Mouse (Mus musculus) heart, embryonic 15.5 days (tissue): ENCODE results near the gene Pds5a. TPM values are rescaled to one million over a fixed set of nuclear protein-coding genes. Genes with fewer than 3 reads are reported as not detected.

Source experiments
- ATAC-seq: fragments of 200-750 bp; cut with Nextera tagmentation; replicated peaks from 2 replicates; pipeline ENCODE4 v1.8.0; 2017; ENCODE audit warnings: low read depth, moderate TSS enrichment; ENCODE audit not compliant: insufficient number of reproducible peaks, insufficient read depth, low FRiP score
- H3K27ac ChIP-seq: fragments of 300-500 bp; sonication (generic); 2 replicates; pipeline ENCODE4 v1.5.1; 2015; ENCODE audit warnings: mild to moderate bottlenecking, inconsistent platforms
- H3K27me3 ChIP-seq: fragments of 300-500 bp; sonication (generic); 2 replicates; pipeline ENCODE4 v1.6.1; 2015; ENCODE audit warnings: inconsistent platforms
- H3K36me3 ChIP-seq: fragments of 300-500 bp; sonication (generic); 2 replicates; pipeline ENCODE4 v1.6.1; 2015; ENCODE audit warnings: mild to moderate bottlenecking, inconsistent platforms
- H3K4me1 ChIP-seq: fragments of 300-500 bp; sonication (generic); replicated peaks from 2 replicates; pipeline ENCODE4 v1.6.1; 2015; ENCODE audit warnings: inconsistent platforms
- H3K4me2 ChIP-seq: fragments of 300-500 bp; sonication (generic); 2 replicates; pipeline ENCODE4 v1.6.1; 2015; ENCODE audit warnings: inconsistent platforms, mild to moderate bottlenecking, moderate library complexity
- H3K4me3 ChIP-seq: fragments of 300-500 bp; sonication (generic); 2 replicates; pipeline ENCODE4 v1.5.1; 2015; ENCODE audit warnings: mild to moderate bottlenecking, inconsistent platforms
- H3K9ac ChIP-seq: fragments of 300-500 bp; sonication (generic); 2 replicates; pipeline ENCODE4 v1.6.1; 2015; ENCODE audit warnings: mild to moderate bottlenecking, inconsistent platforms
- H3K9me3 ChIP-seq: fragments of 300-500 bp; sonication (generic); replicated peaks from 2 replicates; pipeline ENCODE4 v1.6.1; 2016; ENCODE audit warnings: inconsistent platforms
- WGBS: fragments of 180-500 bp; shearing (Covaris S2); methylation state at CpG from one replicate; pipeline ENCODE4 v1.1.7; 2015; ENCODE audit warnings: mixed read lengths; 5-methylcytosine and 5-hydroxymethylcytosine counted together
- polyA plus RNA-seq: library from polyadenylated mRNA; unstranded; fragments of >200 nt; fragmentation: Nextera tagmentation; extraction: Ambion mirVana; gene quantifications from 2 replicates; pipeline ENCODE4 v1.2.1, GENCODE M21; 2015

Pds5a gene
- polyA plus RNA-seq, 1 experiment from 2014 or later = 30.5 TPM

DNA sequence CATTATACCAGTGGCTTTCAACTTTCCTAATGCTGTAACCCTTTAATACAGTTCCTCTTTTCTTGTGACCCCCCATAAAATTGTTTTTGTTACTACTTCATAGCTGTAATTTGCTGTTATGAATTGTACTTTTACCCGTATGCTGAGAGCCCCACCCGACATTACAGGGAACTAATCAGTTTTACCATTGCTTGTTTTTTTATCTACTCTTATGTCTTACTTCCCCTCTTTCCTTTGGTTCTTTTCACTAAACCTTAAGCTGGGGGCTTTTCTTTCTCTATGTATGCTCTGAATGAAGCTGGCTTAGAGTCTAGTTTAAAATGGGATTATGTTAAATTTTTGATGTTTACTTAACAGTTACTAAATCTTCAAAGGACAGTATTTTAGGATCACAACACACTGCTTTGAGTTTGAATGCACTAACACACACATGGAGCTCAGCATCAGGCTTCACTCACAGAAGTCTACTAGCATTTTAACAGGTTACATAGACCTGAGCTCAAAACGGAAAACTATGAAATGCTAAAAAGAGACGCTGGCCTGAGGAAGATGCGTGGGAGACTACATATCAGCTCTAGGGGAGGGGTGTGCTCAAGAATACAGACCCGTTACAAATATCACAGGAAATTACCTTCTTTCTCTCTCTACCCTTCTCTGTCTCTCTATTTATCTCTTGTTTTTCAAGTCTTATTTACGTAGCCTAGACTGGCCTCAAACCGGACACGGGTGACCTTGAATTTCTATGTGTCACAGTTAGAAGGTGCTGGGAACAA, 84.7 kb downstream of the Pds5a start:
- WGBS = 72% methylated on average over 9 of the region's 9 CpGs
- H3K9ac ChIP-seq = no peak overlapping the region
- H3K27me3 ChIP-seq = no peaks in the 10 kb centered on the region
- H3K36me3 ChIP-seq = peaks cover 43% of the 10 kb centered on the region
- H3K4me2 ChIP-seq = no peak overlapping the region
- no peak for ATAC-seq
- no peak overlapping the region for H3K27ac ChIP-seq
- H3K9me3 ChIP-seq = no peaks in the 10 kb centered on the region
- H3K4me3 ChIP-seq = no peak overlapping the region
- no peaks in the 10 kb centered on the region; the same call in 1 of the 2 replicates for H3K4me1 ChIP-seq

DNA sequence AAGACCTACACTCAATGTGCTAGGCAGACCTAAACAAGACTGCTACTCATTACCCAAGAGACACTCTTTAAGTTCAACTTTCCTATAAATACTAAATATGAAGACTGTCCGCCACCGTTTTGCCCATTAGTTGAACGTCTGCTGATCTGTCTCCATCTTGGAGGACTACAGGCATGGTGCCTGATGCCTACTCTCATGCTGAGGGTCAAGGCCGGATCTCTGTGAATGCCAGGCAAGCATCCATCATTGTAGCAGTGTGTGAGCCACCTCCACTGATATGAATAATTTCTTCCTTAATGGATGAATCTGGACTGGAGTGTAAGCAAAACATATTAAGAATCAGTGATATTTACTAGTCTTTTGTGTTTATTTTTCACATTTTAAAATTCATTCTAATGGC, 87.5 kb downstream of the Pds5a start:
- no peak overlapping the region for H3K4me2 ChIP-seq
- peaks cover 23% of the 10 kb centered on the region for H3K36me3 ChIP-seq
- H3K9ac ChIP-seq = no peak overlapping the region
- H3K9me3 ChIP-seq = no peaks in the 10 kb centered on the region
- no peak for ATAC-seq
- no peaks in the 10 kb centered on the region; the same call in 1 of the 2 replicates for H3K4me1 ChIP-seq
- H3K4me3 ChIP-seq = no peak overlapping the region
- H3K27me3 ChIP-seq = no peaks in the 10 kb centered on the region
- 86% methylated on average over 4 of the region's 4 CpGs for WGBS
- H3K27ac ChIP-seq = no peak overlapping the region

DNA sequence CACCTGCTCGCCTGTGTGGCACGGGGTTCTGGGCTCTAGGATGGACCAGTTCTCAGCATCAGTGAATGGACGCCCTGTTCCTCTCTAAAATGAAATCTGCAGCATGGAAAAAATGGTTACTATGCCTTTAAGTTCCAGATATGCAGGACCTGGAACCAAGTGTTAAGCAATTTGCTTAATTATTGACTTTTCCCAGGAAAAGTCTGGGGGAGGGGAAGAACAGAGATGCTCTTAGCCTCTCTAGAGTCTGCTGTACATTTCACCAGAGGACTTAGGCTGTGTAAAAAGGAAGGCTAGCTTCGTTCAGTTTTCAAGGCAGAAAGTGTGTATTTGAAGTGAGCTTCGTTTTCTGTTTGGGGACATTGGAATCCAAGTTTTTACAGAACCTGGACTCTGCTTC, 88.3 kb downstream of the Pds5a start:
- peaks cover 17% of the 10 kb centered on the region for H3K36me3 ChIP-seq
- ATAC-seq = no peak
- WGBS = 84% methylated on average over 5 of the region's 5 CpGs

DNA sequence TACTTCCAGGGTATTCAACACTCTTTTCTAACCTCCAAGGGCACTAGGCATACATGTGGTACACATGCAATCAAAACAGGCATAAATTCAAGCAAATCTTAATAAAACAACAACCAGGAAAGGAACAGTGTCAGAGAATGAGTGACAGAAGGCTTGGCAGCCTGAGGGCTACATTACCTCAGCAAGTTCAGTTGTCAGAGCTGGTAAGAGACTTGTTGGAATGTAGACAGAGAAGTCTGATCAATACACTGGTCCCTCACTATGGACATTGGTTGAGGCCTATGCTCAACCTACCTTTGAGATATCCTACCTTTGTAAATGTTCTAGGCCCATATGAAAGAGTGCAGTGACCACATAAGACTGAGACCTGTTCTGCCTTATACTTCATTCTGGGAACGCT, 91.3 kb downstream of the Pds5a start:
- WGBS = 89% methylated on average over 1 of the region's 1 CpGs

More for the DNA sequence above, 88.3 kb downstream of the Pds5a start:
- Histone ChIP-seq H3K9ac (no peak overlapping the region), H3K27me3 (no peaks in the 10 kb centered on the region), H3K27ac (no peak overlapping the region), H3K4me3 (no peak overlapping the region), H3K9me3 (no peaks in the 10 kb centered on the region), H3K4me1 (no peaks in the 10 kb centered on the region; the same call in 1 of the 2 replicates), H3K4me2 (no peak overlapping the region)

DNA sequence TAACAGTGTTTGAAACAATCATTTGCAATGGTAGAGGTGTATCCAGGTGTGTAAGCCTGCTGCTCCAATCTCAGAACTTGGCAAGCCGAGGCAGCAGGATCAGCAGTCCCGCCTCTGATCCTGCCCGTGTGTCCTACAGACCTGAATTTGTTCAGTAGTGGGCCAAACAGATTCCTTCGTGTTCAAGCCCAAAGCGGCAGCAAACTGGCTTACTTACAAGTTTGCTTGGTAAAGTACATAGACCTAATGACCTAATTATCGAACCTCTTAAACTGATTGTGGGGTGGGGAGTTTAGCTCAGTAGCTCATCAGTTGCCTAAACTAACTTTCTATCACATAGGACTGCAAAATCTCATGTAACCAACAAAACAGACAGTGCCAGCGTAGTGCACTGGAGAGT, 98.4 kb downstream of the Pds5a start:
- H3K36me3 ChIP-seq = peaks cover 28% of the 10 kb centered on the region
- no peak overlapping the region for H3K4me3 ChIP-seq
- peaks cover 5% of the 10 kb centered on the region; the same call in 1 of the 2 replicates for H3K4me1 ChIP-seq
- H3K9me3 ChIP-seq = no peaks in the 10 kb centered on the region
- H3K4me2 ChIP-seq = no peak overlapping the region
- H3K27me3 ChIP-seq = no peaks in the 10 kb centered on the region
- 91% methylated on average over 7 of the region's 7 CpGs for WGBS
- ATAC-seq = no peak
- H3K27ac ChIP-seq = no peak overlapping the region
- H3K9ac ChIP-seq = no peak overlapping the region

More for the DNA sequence above, 91.3 kb downstream of the Pds5a start:
- no peak for ATAC-seq
- Histone ChIP-seq H3K4me3 (no peak overlapping the region), H3K9me3 (no peaks in the 10 kb centered on the region), H3K4me1 (no peaks in the 10 kb centered on the region), H3K9ac (no peak overlapping the region), H3K4me2 (no peak overlapping the region), H3K27me3 (no peaks in the 10 kb centered on the region), H3K27ac (no peak overlapping the region), H3K36me3 (peaks cover 19% of the 10 kb centered on the region)

DNA sequence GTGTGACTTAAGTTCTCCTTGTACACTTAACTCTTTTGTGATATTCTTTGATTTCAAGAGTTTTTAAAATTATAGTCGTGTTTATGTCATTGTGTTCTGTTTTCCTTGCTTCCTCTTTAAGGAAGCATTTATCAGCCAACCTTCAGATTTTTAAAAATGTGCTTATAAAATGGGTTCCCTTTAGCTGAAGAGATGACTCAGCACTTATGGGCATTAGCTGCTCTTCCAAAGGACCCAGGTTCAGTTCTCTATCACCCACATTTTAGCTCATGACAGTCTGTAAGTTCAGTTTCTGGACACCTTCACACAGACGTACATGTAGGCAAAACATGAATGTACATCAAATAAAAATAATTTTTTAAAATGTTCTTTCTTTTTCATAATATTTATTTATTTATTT, 105.7 kb downstream of the Pds5a start:
- Histone ChIP-seq H3K4me3 (no peak overlapping the region), H3K9me3 (no peaks in the 10 kb centered on the region), H3K9ac (no peak overlapping the region), H3K4me1 (peaks cover 8% of the 10 kb centered on the region; the same call in 1 of the 2 replicates), H3K4me2 (no peak overlapping the region), H3K36me3 (peaks cover 18% of the 10 kb centered on the region), H3K27me3 (no peaks in the 10 kb centered on the region), H3K27ac (no peak overlapping the region)
- no peak for ATAC-seq
- 85% methylated on average over 2 of the region's 2 CpGs for WGBS

DNA sequence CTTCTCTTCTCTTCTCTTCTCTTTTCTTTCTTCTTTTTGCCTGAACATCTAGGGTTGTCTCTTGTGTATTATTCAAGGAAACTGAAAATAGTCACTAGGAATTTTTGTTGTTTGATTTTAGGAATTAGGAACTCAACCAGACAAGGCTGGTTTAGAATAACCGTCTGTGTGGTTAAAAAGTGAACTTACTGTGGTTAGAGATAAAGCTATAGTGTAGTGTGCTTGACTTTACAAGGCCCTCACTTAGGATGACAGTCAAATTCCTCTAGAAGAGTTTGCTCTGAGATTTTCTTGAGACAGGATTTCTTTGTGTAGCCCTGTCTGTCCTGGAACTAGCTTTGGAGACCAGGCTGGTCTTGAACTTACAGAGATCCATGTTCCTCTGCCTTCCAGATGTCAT, 107.9 kb downstream of the Pds5a start:
- Histone ChIP-seq H3K27ac (no peak overlapping the region), H3K36me3 (peaks cover 20% of the 10 kb centered on the region), H3K4me1 (peaks cover 6% of the 10 kb centered on the region; the same call in 1 of the 2 replicates), H3K4me2 (no peak overlapping the region), H3K9ac (no peak overlapping the region), H3K27me3 (no peaks in the 10 kb centered on the region), H3K9me3 (no peaks in the 10 kb centered on the region), H3K4me3 (no peak overlapping the region)
- no peak for ATAC-seq
- 67% methylated on average over 1 of the region's 1 CpGs for WGBS

DNA sequence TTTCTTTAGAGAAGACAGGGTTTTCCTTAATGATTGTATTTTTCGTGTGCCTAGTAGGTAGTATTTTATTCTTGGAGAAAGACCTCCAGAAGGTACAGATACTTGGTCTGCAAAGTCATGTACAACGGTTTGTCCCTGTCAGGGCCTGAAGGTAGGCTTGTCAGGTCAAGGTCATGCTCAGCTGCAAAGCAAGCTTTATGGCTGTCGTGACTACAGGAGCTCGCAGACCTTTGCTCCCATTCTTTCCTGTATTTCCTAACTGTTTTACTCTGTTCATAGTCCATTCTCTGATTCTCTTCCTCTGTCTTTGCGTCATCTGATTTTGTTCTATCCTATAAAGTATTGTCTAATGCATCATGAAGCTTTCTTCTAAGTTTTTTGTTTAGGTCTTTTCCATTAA, 111.8 kb downstream of the Pds5a start:
- no peak overlapping the region for H3K27ac ChIP-seq
- 79% methylated on average over 5 of the region's 5 CpGs for WGBS
- H3K4me2 ChIP-seq = no peak overlapping the region
- no peak for ATAC-seq
- no peaks in the 10 kb centered on the region for H3K27me3 ChIP-seq
- H3K4me3 ChIP-seq = no peak overlapping the region
- H3K36me3 ChIP-seq = peaks cover 23% of the 10 kb centered on the region; the same call in 1 of the 2 replicates
- H3K9me3 ChIP-seq = no peaks in the 10 kb centered on the region
- H3K9ac ChIP-seq = no peak overlapping the region
- H3K4me1 ChIP-seq = no peaks in the 10 kb centered on the region

DNA sequence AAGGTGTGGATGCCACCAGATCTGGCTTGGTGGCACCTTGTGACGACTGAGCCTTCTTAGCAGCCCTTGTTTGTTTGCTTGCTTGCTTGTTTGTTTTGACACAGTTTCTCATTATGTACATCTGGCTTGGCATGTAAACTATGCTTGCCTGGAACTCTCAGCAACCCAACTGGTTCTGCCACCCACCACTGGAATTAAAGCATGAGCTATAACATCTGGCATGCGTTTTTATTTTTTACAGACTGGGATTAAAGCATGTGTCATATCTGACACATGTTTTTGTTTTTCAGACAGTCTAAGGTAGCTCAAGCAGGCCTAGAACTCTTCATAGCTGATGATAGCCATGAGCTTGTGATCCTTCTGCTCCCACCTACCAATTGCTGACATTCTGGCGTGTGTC, 119.5 kb downstream of the Pds5a start:
- Histone ChIP-seq H3K27ac (no peak overlapping the region), H3K4me2 (no peak overlapping the region), H3K36me3 (peaks cover 9% of the 10 kb centered on the region; the same call in 1 of the 2 replicates), H3K9me3 (no peaks in the 10 kb centered on the region), H3K4me1 (peaks cover 7% of the 10 kb centered on the region; the same call in 1 of the 2 replicates), H3K27me3 (no peaks in the 10 kb centered on the region), H3K4me3 (no peak overlapping the region), H3K9ac (no peak overlapping the region)
- WGBS = 67% methylated on average over 3 of the region's 3 CpGs
- ATAC-seq = no peak

DNA sequence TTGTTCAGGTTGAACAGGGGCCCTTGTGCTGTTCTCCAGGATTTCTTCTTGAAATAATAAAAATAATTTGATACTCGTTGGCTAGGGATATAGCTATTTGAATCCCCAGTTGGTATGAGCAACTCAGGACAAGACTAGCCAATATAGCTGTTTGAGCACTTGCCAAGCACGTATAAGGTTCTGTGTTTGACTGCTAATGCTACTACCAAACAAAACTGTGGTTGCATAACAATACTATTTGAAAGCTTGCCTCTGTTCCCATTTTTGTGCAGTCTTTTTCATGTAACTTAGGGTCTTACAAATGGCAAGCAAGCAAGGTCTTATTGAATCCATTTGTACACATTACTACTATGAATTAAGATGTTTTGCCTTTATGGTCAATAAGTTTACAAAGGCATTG, 122.2 kb downstream of the Pds5a start:
- Histone ChIP-seq H3K4me3 (no peak overlapping the region), H3K9me3 (no peaks in the 10 kb centered on the region), H3K36me3 (no peaks in the 10 kb centered on the region; the same call in 1 of the 2 replicates), H3K27me3 (no peaks in the 10 kb centered on the region), H3K4me1 (peaks cover 7% of the 10 kb centered on the region; the same call in 1 of the 2 replicates), H3K4me2 (no peak overlapping the region), H3K27ac (no peak overlapping the region), H3K9ac (no peak overlapping the region)
- no peak for ATAC-seq
- 81% methylated on average over 2 of the region's 2 CpGs for WGBS

DNA sequence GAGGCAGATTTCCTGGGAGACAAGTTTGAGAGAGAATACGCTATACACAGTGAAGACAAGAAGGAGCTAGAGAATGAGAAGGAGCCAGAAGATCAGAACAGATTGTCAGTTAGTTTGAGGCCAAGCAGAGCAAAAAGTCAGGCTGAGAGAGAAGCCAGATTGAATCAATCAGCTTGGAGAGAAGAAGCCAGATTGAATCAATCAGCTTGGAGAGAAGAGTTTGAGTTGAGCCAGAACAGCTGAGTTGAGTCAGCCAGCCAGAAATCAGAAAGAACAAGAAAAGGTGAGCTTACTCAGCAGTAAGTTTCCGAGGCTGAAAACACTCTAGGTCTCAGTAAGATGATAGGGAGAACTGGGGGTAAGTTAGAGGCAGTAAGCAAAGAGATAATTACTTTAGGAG, 123.2 kb downstream of the Pds5a start:
- Histone ChIP-seq H3K4me2 (no peak overlapping the region), H3K36me3 (no peaks in the 10 kb centered on the region; the same call in 1 of the 2 replicates), H3K9me3 (no peaks in the 10 kb centered on the region), H3K27ac (no peak overlapping the region), H3K4me3 (no peak overlapping the region), H3K4me1 (peaks cover 7% of the 10 kb centered on the region; the same call in 1 of the 2 replicates), H3K27me3 (no peaks in the 10 kb centered on the region), H3K9ac (no peak overlapping the region)
- 74% methylated on average over 2 of the region's 2 CpGs for WGBS
- no peak for ATAC-seq

DNA sequence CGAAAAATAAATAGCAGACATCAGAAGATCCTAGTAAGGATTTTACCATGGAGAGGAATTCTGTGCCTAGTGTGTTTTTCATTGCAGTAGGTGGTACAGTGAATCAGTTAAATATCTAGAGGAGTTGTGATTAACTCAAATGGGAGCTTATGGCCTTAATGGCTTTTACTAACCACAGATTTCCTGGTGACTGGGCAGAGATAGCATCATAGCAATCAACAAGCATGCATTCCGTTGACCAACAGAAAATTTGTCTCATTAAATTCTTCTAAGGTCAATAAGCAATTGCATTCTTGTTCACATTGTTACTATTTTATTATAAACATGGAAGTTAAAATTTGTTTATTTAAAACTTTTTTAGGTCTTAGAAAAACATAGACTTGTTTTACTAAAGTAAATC, 132.6 kb downstream of the Pds5a start:
- Histone ChIP-seq H3K4me3 (no peak overlapping the region), H3K27ac (no peak overlapping the region)
- 77% methylated on average over 2 of the region's 2 CpGs for WGBS

More for the DNA sequence above, 132.6 kb downstream of the Pds5a start:
- H3K9me3 ChIP-seq = no peaks in the 10 kb centered on the region
- H3K4me2 ChIP-seq = no peak overlapping the region
- H3K4me1 ChIP-seq = peaks cover 9% of the 10 kb centered on the region
- no peak overlapping the region for H3K9ac ChIP-seq
- peaks cover 4% of the 10 kb centered on the region; the same call in 1 of the 2 replicates for H3K36me3 ChIP-seq
- no peak for ATAC-seq
- H3K27me3 ChIP-seq = no peaks in the 10 kb centered on the region
